Mouse (Mus musculus): ENCODE data around the gene Ccl17. TPM values are rescaled to one million over a fixed set of nuclear protein-coding genes. Genes with fewer than 3 reads are reported as not detected.
A peak's percentile ranks its signal among the peaks of the same experiment; 100 is the strongest.

Ccl17 gene
- total RNA-seq, 2 experiments from 2014 or later, result 1.6 to 6.0 TPM

DNA sequence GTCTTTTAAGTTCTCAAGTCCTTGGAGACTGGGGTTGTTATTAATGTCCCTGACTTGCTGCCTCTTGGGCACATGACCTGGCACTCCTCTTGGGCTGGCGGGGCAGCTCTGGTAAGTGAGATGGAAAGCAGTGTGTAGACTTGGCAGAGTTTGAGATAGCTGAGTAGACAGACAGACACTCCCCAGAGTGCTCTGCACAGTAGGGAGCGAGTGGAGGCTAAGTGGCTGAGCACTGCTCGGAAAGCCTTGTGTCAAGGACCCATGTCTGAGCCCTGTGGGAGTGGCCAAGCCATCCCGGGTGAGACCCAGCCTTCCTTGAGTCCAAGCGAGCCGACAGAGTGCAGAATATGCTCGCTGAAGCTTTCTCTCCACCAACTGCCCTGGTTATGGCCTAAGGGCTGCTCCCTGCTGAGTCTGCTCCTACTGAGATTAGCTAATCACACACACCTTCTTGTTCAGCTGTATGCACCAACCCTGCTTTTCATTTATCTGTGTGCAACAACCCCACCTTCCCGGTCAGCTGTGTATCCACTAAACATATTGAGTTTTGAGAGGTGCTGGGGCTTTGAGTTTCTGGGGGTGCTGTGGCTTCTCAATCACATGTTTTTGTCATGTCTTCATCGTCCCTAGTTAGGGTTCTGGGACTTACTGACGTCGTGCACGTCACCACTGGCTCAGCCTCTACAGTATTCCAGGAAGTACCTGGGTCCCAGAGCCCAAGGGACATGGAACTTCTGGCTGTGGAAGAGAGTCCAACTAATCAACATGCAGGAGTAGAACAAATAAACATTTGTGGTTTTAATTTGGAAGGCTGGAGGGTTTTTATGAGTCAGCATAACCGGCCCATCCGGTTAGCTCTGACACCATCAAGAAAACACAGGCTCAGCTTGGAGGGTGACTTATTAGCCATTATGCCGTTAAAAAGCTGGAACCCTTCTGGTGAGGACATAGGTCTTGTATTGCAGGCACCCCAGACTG is 22.4 kb upstream of the Ccl17 start:
- peak; percentile 94 for ATAC-seq (replicated peaks; ENCODE audit: low FRiP score, low TSS enrichment, poor library complexity, severe bottlenecking)

DNA sequence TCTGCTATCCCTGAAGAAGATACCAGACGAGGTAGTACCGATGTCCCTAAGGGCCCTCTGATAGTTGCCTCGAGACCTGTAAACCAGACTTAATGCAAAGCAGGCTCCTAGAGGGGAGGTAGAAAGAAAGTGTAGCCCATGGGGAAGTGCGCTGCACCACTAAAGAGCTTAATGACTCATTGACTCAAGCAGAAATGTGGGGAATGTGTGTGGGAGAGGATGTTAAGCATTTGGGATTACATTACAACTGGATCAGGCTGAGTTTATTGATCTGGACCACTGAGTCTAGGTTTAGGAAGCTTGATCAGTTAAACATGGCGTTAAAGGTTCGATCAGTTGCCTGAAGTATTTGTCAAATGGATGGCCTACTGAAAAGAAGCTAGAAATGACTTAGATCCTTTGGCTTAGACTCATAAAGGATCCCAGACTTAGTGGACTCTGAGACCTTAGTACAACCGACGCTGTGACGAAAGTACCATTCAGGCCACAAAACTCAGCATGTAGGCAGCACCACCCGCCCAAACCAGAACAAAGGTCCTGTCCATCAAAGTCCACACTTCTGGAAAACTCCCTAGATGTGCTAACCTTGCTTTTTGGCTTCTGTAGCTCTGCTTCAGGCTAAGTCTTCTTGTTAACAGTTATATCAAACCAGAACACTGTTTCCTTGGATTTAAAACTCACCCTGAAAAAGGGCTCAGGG is 20.8 kb upstream of the Ccl17 start:
- ATAC-seq (replicated peaks; ENCODE audit: low FRiP score, low TSS enrichment, poor library complexity, severe bottlenecking), result no peak

DNA sequence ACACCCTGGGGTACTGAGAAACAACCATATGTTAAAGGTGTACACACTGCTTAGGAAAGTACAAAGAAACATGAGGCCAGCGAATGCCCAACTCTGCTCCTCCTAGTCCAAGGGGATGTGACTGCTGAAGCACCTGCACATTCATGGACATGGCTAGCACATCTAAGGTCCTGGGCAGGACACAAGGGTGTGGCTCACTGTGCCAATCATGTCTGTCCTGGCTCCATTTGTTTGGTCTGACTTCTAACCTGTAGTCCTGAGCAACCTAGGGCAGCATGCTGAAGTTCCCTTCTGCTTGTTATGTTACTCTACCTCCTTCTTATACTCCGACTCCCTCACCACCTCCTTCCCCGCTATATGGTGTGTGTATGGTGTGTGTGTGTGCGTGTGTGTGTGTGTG is 15.9 kb upstream of the Ccl17 start:
- ATAC-seq (replicated peaks; ENCODE audit: low FRiP score, low TSS enrichment, poor library complexity, severe bottlenecking), result no peak

DNA sequence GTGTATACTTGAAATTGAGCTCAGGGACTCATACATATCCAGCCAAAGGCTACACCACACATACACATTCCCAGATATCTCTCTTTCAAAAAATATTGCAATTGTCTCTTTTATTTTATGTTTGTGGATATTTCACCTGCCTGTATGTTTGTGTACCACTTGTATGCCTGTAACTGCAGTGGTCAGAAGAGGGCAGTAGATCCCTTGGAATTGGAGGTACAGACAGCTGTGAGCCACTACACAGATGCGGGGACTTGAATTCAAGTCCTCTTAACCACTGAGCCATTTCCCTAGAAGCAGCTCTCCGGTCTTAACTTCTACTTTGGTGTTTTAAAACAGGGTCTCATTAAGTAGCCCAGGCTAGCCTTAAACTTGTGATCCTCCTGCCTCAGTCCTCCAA is 15.5 kb upstream of the Ccl17 start:
- no peak for ATAC-seq (replicated peaks; ENCODE audit: low FRiP score, low TSS enrichment, poor library complexity, severe bottlenecking)

DNA sequence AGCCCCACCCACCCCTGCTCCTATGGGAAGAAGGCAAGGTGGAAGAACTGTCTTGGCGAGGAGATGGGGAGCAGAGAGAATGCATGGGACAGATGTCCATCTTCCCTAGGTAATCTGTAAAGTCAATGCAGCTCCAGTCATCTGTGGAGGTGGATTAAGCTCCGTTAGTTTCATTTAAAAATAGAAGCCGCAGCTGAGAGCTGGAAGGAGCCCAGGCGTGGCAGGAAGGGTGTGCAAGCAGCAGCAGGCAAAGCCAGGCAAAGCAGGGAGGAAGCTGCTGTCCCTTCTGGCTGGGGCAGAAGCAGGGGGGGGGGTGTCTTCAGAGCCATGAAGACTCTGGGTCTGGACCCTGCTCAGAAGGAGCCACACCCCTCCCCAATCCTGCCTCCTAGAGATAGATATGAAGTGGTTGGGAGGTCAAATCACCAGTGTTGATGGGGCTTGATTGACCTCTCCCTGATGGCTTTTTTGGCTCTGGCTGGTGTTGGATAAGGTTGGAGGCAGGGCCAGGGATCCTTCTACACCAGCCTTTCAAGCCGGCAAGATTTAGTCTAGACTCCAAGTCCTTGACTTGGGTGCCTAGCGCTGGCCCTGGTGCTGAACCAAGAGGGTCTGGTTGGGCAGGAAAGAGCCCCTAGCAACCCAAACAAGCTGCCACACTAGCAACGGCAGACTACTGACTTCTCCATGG is 9.8 kb upstream of the Ccl17 start:
- ATAC-seq (replicated peaks; ENCODE audit: low FRiP score, low TSS enrichment, poor library complexity, severe bottlenecking), result peak; percentile 75

DNA sequence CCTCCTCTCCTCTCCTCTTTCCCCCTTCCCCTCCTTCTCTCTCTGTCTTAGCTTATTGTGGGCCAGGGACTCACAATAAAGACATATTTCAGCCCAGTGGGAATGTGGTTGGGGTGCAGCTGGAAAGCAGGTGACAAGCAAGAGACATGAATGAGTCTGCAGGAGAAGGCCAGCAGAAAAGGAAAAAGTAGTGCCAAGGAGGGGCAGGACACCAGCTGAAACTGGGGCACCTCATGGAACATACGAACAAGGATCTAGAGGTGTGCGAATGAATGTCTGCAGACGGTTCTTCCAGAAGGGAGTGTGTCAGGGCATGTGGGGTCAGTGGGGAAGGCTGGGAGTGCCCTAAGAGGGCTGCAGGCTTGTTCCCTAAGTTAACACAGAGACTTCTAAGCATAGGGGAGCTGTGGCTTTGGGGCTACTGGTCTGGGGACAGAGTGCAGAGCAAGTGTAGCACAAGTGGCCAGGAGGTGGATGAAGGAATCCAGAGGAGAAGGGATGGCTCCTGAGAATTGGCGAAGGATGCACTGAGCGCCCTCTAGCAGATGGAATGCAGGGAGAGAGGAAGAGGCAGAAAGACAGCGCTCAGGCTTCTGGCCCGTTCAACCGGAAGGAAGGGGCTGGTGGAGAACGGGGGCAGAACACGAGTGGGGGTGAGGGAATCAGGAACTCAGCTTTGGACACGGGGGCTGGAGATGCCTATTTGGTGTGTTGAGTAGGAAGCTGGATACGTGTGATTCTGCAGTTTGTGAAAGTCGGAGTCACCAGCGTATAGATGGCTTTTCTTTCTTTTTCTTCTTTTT is 8.8 kb upstream of the Ccl17 start:
- ATAC-seq (replicated peaks; ENCODE audit: low FRiP score, low TSS enrichment, poor library complexity, severe bottlenecking), result no peak

DNA sequence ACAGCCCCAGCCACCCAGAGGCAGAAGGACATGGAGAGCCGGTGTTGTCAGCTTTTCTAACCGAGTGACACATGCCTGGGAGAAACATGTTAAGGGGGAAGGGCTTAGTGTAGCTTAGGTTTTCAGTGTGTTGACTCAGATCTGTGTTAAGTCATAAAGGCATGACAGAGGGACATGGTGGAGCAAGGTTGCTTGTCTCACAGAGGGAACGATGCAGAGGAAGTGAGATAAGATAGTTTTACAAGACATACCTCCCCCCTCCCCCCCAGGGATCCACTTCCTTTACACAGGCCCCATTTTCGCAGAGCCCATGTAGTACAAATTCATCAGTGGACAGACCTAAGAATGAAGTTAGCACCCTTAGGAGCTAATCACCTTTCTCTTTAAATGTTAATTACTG is 7.9 kb upstream of the Ccl17 start:
- ATAC-seq (replicated peaks; ENCODE audit: low FRiP score, low TSS enrichment, poor library complexity, severe bottlenecking), result no peak

DNA sequence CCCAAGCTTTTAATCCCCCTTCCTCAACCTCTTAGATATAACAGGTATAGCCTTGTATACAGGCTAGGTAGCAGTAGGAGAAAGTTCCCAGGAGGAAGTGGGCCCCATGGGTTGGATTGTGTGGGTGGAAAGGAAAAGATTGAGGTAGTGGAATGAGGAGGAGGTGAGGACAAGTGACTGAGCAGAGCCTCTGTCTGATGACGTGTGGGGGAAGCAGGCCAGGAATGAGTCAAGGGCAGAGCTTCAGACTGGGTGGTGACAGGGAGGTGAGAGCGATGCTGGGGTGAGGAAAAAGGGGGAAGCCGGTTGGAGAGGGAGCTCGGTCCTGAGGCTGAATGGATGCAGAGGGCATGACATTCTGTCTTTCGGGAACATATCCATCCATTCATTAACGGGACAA is 6.7 kb upstream of the Ccl17 start:
- ATAC-seq (replicated peaks; ENCODE audit: low FRiP score, low TSS enrichment, poor library complexity, severe bottlenecking), result no peak

DNA sequence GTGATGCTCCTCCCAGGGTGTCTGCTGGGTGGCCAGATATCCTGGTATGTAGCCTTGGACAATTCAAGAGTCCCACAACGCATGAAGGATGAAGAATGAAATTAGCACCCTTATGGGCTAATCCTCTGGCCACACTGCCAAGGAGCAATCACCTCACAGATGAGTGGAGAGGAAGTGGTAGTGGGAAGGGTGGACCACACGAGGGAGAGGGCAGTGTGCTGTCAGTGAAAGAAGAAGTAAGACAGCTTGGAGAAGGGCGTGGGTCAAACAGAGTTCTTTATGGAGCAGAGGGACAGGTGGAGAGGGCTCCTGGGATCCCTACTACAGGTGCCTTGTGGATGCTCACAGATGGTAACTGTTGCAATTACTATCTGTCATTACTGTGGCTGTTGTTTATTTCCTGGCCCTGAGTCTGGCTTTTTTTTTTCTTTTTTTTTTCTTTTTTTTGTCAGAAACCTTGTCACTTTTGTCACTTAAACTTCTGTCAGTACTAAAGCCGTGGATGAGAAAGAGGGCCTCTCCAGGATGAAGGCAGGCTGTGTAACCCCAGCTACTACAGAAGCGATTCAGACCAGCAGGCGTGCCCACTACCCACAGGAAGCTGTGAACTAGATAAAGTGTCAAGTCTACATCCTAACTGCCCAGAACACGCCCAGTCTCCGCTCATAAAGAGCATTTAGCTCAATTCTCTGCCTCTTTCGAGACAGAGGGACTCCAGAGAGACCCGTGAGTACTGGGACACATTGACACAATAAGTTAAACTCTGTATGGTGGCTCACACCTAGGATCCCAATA is 5.5 kb upstream of the Ccl17 start:
- ATAC-seq (replicated peaks; ENCODE audit: low FRiP score, low TSS enrichment, poor library complexity, severe bottlenecking), result 0 out of 2 replicates have a peak, but pooled peaks have one; percentile 34

DNA sequence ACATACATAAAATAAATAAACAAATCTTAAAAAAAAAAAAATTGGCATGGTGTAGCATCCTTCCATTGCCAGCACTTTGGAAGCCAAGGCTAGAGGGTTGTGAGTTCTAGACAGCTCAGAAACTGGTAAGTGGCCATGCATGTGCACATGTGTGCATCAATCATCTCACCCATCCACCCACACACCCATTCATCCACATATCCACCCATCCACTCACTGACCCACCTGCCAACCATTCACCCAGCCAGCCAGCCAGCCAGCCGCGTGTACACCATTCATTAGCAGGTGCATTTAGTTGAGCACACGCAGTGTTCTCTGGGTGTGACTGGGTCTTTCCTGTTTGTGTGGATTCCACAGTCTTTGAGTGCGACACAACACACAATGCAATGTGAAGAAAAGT is 4.4 kb upstream of the Ccl17 start:
- no peak for ATAC-seq (replicated peaks; ENCODE audit: low FRiP score, low TSS enrichment, poor library complexity, severe bottlenecking)

DNA sequence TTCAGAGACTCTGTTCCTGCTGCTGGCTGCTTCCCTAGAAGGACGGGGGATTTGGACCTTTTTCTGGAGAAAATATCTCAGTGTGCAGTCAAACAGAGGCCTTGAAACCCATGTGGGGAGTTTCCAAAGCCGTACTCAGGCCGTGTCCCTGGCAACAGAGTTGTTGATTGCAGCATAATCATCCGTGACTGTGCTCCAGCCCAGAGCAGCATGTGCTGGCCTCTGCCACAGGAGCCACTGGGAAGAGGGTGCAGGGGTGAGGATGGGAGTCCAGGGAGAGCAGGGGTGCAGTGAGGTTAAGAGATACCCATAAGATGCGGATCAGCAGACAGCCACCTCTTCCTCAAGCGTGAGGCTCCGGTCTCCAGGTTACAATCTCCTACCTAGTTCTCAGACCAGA is 2.7 kb upstream of the Ccl17 start:
- 0 out of 2 replicates have a peak, but pooled peaks have one; percentile 1 for ATAC-seq (replicated peaks; ENCODE audit: low FRiP score, low TSS enrichment, poor library complexity, severe bottlenecking)

DNA sequence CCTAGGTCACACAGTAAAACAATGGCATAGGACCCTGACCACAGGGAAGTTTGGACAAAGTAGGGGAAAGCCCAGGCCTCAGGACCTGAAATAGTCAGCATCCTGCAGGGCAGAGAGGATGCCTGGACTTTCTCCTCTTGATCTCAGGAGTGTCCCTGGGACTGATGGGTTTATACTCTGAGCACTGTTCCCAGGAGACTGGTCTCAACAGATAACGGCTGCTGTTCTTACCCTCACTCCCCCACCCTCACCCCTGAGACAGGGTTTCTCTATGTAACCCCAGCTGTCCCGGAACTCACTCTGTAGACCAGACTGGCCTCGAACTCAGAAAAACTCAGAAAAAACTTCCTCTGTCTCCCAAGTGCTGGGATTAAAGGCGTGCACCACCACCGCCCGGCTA is 1.9 kb upstream of the Ccl17 start:
- ATAC-seq (replicated peaks; ENCODE audit: low FRiP score, low TSS enrichment, poor library complexity, severe bottlenecking), result no peak

DNA sequence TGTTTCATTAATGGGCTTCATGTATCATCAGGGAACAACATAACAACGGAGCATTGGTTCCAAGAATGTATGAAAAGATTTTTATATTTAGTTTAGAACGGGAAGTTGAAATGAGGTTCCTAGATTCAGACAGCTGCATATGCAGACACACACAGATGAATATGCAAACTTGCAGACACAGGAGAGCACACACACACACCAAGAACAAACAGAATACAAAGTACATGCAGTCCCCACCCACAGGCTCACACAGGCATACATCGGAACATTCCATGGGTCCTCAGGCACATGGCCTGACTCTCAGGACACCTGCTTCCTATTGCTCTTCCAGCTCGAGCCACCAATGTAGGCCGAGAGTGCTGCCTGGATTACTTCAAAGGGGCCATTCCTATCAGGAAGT is 602 bp downstream of the Ccl17 start:
- no peak for ATAC-seq (replicated peaks; ENCODE audit: low FRiP score, low TSS enrichment, poor library complexity, severe bottlenecking)

DNA sequence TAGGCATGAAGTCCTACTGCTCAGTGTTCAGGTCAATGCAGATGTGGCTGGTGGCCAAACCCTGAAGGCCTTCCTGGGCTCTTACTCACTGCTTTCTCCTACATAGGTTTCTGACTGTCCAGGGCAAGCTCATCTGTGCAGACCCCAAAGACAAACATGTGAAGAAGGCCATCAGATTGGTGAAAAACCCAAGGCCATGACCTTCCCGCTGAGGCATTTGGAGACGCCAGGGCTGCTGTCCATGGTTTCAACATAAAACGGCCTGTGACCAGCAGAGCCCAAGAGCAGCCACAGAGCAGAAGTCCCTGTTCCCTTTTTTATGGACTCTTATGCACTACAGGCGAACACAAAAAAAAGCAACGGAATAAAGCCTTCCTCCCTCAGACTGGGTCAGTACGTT is 1.4 kb downstream of the Ccl17 start:
- no peak for ATAC-seq (replicated peaks; ENCODE audit: low FRiP score, low TSS enrichment, poor library complexity, severe bottlenecking)

DNA sequence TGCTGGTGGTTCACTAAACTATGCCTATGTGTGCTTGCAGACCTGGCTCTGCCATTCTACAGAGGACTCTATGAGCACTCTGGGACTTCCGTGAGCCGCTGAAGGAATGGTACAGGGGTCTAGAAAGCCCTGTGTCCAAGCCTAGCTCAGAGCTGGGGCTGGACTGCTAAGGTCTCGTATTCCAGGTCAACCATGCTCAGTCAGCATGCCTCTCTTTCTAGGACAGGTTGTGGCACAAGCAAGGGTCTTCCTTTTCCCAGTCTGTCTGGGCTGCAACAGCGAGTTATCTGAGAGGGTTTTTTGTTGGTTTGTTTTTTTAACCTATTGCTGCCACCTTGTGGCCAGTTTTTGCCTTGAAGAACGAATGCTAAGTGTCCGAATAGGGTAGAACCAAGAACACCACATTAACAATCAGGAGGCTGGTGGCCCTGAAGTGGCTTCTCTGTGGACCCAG is 2.4 kb downstream of the Ccl17 start:
- peak; percentile 31 for ATAC-seq (replicated peaks; ENCODE audit: low FRiP score, low TSS enrichment, poor library complexity, severe bottlenecking)

DNA sequence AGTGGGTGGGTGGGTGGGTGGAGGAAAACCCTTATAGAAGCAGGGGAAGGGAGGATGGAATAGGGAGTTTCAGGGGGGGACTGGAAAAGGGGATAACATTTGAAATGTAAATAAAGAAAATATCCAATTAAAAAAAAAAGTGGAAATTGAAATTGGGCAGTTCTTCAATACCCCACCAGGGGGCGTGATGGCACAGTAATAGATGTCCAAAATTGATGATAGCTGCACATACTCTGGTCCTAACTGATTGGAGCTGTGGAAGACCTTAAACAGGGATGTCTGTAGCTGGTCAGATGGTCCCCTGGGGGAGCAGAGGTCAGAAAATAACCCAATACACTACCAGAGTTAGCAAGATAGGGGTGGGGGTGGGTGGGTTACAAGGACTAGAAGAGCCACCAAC is 4.3 kb downstream of the Ccl17 start:
- ATAC-seq (replicated peaks; ENCODE audit: low FRiP score, low TSS enrichment, poor library complexity, severe bottlenecking), result no peak

DNA sequence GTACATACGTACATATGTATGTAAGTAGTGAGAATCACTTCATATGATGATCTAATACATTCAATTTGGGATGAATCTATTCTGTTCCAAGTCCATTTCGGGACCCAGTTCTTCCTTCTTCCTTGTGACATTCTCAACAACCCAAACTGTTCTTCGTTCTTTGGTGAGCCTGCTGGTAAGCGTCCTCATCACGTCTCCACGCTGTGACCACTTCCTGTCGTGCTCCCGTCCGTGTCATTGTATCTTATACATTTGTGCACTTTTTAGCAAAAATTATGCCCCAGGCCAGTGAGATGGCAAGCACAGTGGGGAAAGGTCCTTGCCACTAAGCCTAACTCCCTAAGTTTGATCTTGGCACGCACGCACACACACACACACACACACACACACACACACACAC is 7.7 kb downstream of the Ccl17 start:
- ATAC-seq (replicated peaks; ENCODE audit: low FRiP score, low TSS enrichment, poor library complexity, severe bottlenecking), result no peak

DNA sequence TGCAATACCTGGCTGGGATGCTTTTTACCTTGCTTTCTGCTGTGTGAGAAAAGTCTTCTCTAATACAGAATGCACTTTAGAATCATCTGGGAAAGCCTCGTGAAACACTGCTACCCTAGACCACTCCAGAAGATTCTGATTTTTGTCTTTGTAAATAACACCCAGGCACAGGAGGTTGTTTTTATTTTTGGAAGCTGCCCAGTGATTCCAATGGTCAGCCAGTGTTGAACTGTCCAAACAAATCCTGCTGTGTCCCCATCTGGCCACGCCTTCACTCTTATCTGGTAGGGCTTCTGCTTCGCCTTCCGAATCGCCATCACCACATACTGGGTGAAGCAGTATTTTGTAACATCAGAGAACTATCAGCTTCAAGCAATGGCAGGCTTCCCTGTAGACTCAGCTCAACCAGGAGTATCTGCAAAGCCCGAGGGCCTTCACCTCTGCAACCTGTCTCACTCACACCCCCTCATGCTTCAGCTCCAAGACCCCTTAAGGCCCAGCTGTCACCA is 9.5 kb downstream of the Ccl17 start:
- ATAC-seq (replicated peaks; ENCODE audit: low FRiP score, low TSS enrichment, poor library complexity, severe bottlenecking), result no peak

Data from megakaryocyte-erythroid progenitor cell, adult 5-6 weeks (primary cell).